Mouse (Mus musculus) adrenal gland, adult (tissue): Measurements from ENCODE around the gene Gm614.
A peak's percentile ranks its signal among the peaks of the same experiment; 100 is the strongest.

Experiments
- DNase-seq, 2 experiments: peaks; one replicate each; pipeline ENCODE4 v3.0.0; 2022 to 2023; ENCODE audit warnings: low spot score in 1 of 2; ENCODE audit not compliant: inconsistent age in 2 of 2

Gm614 gene

DNA sequence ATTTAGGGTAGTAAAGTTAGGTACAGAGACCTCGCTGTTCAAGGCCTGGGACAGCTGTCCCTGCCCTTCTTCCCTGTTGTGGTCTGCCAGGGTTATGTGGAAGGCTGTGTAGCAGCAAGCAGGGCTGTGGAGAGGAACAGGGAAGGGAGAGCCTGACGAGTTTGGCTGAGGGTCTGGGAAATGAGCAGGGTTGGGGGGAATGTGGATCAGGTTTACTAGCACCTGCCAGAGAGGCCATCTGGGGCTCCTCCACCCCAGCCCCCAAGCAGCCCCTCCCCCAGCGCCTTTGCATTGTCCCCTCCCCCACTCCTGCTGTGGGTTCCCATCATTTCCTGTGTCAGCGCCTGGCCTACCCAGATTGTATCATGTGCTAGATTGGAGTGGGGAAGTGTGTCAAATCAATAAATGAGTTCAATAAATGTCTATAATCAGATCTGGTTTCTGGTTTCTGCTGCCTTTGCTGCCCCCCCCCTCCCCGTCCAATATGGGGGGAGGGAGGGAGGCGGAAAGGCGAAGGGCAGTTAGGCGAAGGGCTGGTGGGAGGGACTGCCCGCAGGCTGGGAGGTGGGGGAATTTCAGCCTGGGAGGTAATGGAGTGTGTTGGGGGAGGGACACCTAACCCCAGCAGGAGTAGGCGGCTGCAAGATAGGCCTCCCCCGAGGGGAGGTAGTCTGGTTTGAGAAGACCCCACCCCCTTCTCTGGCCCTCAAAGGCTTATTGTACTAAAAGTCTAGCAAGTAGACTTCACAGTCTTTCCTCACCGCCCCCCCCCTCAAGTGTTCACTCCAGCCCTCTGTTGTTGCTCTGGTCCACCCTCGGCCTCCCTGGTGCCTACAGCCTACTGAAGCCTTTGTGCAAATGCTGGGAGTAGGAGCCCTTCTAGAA is 3.1 kb downstream of the Gm614 start:
- DNase-seq: no peak

GRCm38 (mm10) chrX:101256603-101257002 is 7.2 kb downstream of the Gm614 start:
- no peak for DNase-seq

- DNase-seq: peak; percentile 19 to 58
These were observed 9.1 kb downstream of the Gm614 start for GRCm38 (mm10) chrX:101254740-101255139.

DNA sequence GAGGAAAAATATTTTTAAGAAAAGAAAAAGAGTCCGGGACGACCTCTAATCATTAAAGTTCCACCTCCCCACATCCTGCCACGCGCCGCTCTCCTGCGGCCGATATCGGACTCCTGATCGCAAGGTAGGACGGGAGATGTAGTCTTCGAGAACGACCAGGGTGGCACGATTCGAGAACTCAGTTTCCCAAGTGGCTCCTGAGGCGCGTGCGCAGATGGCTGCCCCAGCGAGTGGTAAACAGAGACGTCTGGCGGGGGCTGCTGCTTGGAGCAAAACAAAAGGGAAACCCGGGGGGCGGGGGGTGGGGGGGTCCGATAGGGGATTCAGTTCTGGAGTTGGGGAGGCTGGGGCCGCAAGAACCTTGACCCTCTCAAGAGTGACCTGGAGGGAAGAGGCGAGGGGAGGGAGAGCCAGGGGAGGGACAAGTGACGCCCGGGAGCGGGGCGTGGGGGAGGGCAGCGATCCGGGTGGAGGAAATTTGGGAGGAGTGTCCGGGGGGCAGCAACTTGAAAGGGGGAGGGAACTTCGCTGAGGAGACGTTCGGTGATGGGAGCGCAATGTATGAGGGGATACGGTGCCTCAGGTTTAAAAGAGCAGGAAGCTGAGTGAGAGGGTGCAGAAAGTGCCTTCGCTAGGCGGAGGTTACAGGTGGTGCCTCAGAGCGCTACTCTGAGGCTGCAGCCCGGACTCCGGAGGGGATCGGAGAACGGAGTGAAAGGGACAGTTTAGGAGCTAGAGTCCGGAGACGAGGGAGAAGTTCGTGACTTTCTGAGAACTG is 9.7 kb downstream of the Gm614 start, which contains the start of gene Foxo4:
TSS of gene Foxo4 (plus strand) at position 577 of the 778 bp plus-strand sequence.
- peak; percentile 88 to 94 for DNase-seq

GRCm38 (mm10) chrX:101245011-101245410 is 18.8 kb downstream of the Gm614 start:
- no peak for DNase-seq

DNA sequence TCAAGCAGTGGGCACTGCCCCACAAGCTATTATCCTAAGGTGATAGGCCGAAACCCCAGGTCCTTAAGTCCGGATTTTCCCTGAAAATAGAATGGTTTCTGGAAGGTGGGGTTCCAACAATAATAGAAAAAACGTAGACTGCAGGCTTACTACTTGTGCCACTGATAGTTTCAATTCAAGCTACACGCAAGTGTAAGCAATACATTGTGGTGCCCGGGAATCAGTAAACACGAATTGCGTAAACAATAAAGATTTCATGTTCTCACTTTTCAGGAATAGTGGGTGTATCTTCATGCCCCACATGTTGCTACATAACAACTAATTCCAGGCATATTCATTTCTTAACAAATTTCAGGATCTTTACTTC is 41.0 kb downstream of the Gm614 start:
- no peak for DNase-seq

DNA sequence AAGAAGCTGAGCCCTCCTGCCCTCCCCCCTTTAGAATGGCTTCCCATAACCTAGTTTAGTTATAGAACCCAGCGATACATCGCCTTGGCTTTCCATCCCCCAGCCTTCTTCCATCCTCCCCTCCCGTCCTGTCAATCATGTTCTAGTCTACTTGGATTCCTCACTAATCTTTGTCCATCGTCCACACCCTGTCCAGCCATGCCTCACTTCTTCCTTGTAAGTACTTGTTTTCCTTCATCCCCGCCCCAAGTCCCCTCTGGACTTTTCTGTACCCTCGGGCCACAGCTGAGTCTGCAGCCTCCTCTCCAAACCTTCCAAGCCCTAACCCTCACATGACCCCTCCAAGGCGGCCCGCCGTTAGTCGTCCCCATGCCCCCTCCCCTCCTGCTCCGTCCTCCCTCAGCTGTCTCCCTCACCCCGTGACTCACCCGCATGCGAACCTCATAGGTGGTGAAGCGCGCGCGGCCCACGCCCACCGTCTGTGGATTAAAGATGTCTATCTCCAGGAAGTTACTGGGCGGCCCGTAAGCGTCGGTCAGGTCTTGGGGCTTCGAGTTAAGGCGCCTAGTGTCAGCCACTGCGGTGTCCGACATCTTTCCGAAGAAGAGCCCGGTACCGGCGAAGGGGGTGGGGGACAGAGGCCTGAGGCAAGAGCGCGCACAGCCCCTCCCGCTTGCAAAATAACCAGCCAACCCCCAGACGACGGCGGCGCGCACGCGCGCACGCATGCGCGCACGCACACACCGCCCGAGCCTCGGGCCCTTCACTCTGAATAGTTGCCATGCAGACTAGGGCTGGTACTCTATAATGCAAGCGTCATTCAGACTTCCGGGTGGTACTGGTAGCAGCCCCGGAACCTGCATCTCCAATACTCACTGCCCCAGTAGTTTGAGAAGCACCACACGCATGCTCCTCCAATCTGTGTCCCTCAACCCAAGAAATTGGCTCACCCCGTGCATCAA is 41.7 kb downstream of the Gm614 start, which contains the start of gene Snx12:
TSS of gene Snx12 (minus strand) at position 730 of the 962 bp plus-strand sequence.
- peak; percentile 90 to 95 for DNase-seq
